Mouse (Mus musculus) neutrophil, adult 5-6 weeks (primary cell): ENCODE data around the gene Flcn. TPM values are rescaled to one million over a fixed set of nuclear protein-coding genes. Genes with fewer than 3 reads are reported as not detected.
"Not testable (repeated sequence)": the region's sequence is repeated elsewhere in the genome, so short reads cannot be mapped to it uniquely, and the experiment has no call there.

Experiments
- ATAC-seq: fragments of 151-379, 151-347 bp; 2 replicates; pipeline ENCODE4 v1.8.0; 2017; ENCODE audit warnings: mild to moderate bottlenecking, moderate TSS enrichment; ENCODE audit not compliant: insufficient number of reproducible peaks, poor library complexity, low FRiP score, severe bottlenecking; ENCODE audit errors: extremely low read depth
- total RNA-seq: library from RNA; stranded (forward); fragments of 200-1000 nt; gene quantifications from 2 replicates; pipeline ENCODE4 v1.2.3, GENCODE M21; 2017

Gene Flcn
- total RNA-seq = 38.2 and 46.7 TPM in 2 replicates

- ATAC-seq = peak; percentile 82
These were observed at the start of gene Flcn for GRCm38 (mm10) chr11:59809670-59810474. TSS of gene Flcn (minus strand) at chr11:59810016.

DNA sequence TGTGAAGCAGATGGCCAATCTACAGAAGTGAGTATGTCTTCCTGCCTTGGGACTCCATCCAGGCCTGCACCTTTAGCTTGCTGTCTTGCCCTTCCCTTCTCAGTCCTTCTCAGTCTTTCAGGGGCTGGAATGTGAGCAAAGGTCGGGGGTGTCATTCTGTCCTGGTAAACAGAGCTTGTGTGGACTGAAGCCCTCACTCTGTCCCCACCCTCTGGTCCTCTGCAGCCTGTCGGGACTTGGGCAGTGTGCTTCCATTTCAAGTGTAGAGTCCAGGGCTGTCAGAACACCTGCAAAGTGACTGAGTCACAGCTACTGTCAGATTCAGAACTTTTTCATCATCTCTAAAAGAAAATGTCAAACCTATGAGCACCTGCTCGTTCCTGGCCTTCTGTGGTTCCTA, 43.0 kb upstream of the Flcn start:
- ATAC-seq = no peak

- peak; percentile 62 for ATAC-seq
These were observed 38.4 kb upstream of the Flcn start for GRCm38 (mm10) chr11:59847891-59848884.

GRCm38 (mm10) chr11:59847131-59847530, 37.3 kb upstream of the Flcn start:
- peak; percentile 70; the same call in 1 of the 2 replicates for ATAC-seq

DNA sequence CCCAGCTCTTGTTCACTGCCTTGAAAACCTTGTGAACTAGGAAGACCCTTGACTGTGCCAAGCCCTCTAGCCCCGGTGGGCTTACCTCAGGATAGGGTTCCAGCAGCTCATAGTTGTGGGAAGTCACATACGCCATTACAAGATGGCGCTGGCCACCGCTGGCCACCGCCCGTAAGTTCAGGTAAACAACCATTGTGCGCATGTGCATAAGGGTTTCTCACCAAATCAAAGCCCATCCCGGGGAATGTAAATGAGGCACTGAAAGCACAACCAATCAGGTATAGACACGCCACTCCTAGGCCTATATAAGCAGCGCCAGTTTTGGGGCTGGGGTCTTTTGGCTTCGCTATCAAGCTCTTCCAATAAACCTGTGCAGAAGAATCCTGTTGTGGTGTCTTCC, 36.5 kb upstream of the Flcn start:
- no peak for ATAC-seq

GRCm38 (mm10) chr11:59839459-59840126, 29.8 kb upstream of the Flcn start, which contains the start of gene Cops3:
TSS of gene Cops3 (minus strand) at chr11:59839838.
- peak; percentile 90 for ATAC-seq

DNA sequence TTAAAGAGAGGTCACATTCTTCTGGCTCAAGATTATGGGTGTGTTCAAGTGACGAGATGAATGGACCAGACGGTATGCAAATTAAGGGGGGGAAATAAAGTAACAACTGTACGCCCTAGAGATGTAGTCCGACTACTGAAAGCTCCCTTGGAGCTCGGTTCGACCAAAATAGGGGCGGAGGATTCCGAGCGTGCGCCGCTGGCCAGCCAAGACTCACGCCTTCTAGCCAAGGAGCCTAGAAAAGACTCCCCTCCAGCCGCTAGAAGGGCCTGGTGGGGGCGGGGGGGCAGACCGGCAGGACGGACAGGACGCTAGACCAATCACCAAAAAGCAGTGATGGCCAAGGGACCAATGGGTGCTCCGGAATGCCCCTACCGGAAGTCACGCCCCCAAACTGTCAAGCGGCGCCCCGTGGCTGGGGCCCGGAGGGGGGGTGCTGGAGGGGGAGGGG, 29.2 kb upstream of the Flcn start, which contains the start of gene Nt5m:
Gene Nt5m, plus strand, starts transcription at position 440 of the 451 bp plus-strand sequence.
- ATAC-seq = peak; percentile 90

DNA sequence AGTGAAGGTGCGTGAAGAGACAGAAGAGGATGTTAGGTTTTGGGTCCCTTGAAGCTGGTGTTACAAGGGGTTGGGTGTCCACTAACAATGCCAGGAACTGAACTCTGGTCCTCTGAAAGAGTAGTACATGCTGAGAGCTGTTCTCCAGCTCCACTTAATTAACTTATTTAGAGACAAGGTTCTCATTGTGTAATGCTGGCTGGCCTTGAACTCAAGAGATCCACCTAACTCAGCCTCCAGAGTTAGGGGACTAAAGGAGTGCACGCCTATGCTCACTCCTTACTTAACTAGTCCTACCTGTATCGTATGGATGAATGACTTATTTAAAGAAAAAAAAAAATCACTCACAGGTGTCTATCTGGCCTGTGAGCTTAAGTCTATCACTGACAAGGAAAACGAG, 28.6 kb upstream of the Flcn start:
- ATAC-seq = no peak

DNA sequence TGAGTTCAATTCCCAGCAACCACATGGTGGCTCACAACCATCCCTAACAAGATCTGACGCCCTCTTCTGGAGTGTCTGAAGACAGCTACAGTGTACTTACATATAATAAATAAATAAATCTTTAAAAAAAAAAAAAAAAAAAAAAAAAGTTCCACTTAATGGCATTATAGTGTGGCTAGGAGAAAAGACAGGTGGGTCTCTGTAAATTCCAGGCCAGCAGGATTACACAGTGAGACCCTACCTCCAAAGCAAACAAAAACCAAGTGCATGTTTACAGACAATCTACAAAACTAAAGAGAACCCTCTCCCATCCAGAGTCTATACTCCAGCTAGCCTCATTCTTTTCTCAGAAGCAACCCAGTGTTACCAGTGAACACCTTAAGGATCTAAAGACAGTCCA, 28.0 kb upstream of the Flcn start:
- ATAC-seq = not testable (repeated sequence)

- no peak for ATAC-seq
These were observed 11.8 kb upstream of the Flcn start for GRCm38 (mm10) chr11:59821625-59822024.

DNA sequence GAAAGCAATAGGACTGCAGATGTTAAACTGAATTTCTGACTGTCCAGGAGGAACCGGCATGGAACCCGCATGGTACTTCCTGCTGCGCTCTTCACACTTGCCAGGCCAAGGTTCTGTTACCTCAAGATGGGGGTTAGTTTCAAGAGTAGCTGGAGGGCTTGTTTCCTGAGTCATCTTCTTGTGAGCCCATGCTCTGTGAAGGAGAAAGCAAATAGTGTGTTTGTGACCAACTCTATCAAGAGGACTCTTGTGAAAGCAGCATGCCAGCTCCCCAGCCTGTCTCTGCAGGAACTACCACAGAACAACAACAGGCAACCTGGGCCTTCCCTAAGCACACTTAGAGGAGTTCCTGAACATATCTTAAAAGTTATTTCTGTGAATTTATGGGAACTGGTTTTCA, 8.1 kb upstream of the Flcn start:
- no peak for ATAC-seq

GRCm38 (mm10) chr11:59815482-59816065, 5.8 kb upstream of the Flcn start:
- ATAC-seq = no peak

GRCm38 (mm10) chr11:59814936-59815335, 5.1 kb upstream of the Flcn start:
- ATAC-seq = no peak

GRCm38 (mm10) chr11:59814311-59814710, 4.5 kb upstream of the Flcn start:
- ATAC-seq = no peak

DNA sequence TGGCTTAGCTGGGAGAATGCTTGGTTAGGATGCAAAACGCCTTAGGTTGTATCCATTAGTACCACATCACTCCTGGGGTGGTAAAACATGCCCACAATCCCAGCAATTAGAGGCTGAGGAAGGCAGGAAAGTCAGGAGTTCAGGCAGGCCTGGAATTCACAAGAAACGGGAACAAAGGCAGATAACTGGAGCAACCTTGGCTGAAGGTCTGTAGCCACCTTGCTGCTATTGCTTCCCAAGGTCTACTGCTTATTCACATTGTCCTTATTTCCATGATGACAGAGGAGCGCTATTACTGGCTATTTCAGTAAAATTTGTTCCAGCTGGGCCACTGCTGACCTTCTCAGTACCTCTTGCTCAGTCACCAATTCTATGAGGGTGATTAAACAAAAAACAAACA, 3.5 kb upstream of the Flcn start:
- no peak for ATAC-seq

GRCm38 (mm10) chr11:59811211-59811610, 1.4 kb upstream of the Flcn start:
- no peak for ATAC-seq

GRCm38 (mm10) chr11:59810480-59811158, 803 bp upstream of the Flcn start:
- no peak for ATAC-seq

GRCm38 (mm10) chr11:59809071-59809669, 646 bp downstream of the Flcn start:
- ATAC-seq = peak; percentile 45
